Mouse (Mus musculus): ENCODE measurements around the gene Il17ra. TPM values are rescaled to one million over a fixed set of nuclear protein-coding genes. Genes with fewer than 3 reads are reported as not detected.
A peak's percentile ranks its signal among the peaks of the same experiment; 100 is the strongest.

The Il17ra gene
- polyA plus RNA-seq, 1 experiment: 36.1 TPM

- 79% methylated on average over 5 of the region's 5 CpGs for WGBS
- H3K4me1 ChIP-seq (ENCODE audit: control insufficient read depth, insufficient read depth, low read length): peaks cover 11% of the 10 kb centered on the region; the same call in 1 of the 2 replicates
- no peak for TF ChIP-seq CTCF (conservative IDR thresholded peaks at IDR 0.05; ENCODE audit: insufficient read depth, insufficient read length, low read depth, low read length)
- no peak for TF ChIP-seq POLR2A (IDR thresholded peaks at IDR 0.05; ENCODE audit: low read depth, low read length)
- H3K4me3 ChIP-seq (ENCODE audit: insufficient read depth, low read depth, low read length): no peak overlapping the region
- no peak for DNase-seq
- no peaks in the 10 kb centered on the region for H3K36me3 ChIP-seq (ENCODE audit: control insufficient read depth, insufficient read depth, low read length)
- no peaks in the 10 kb centered on the region for H3K27me3 ChIP-seq (replicated peaks; ENCODE audit: control insufficient read depth, insufficient read depth, low read length)
- H3K27ac ChIP-seq (ENCODE audit: insufficient read depth, low read depth, low read length): no peak overlapping the region
These were observed 10.0 kb upstream of the Il17ra start for GRCm38 (mm10) chr6:120453103-120453445.

- no peak for DNase-seq
- Histone ChIP-seq H3K4me1 (ENCODE audit: control insufficient read depth, insufficient read depth, low read length) (peaks cover 11% of the 10 kb centered on the region; the same call in 1 of the 2 replicates), H3K4me3 (ENCODE audit: insufficient read depth, low read depth, low read length) (no peak overlapping the region), H3K36me3 (ENCODE audit: control insufficient read depth, insufficient read depth, low read length) (no peaks in the 10 kb centered on the region), H3K27ac (ENCODE audit: insufficient read depth, low read depth, low read length) (no peak overlapping the region), H3K27me3 (replicated peaks; ENCODE audit: control insufficient read depth, insufficient read depth, low read length) (no peaks in the 10 kb centered on the region)
- no peak for TF ChIP-seq CTCF (conservative IDR thresholded peaks at IDR 0.05; ENCODE audit: insufficient read depth, insufficient read length, low read depth, low read length)
- no peak for TF ChIP-seq POLR2A (IDR thresholded peaks at IDR 0.05; ENCODE audit: low read depth, low read length)
- 93% methylated on average over 3 of the region's 3 CpGs for WGBS
These were observed 9.5 kb upstream of the Il17ra start for GRCm38 (mm10) chr6:120453556-120453955.

- Histone ChIP-seq H3K4me3 (ENCODE audit: insufficient read depth, low read depth, low read length) (no peak overlapping the region), H3K36me3 (ENCODE audit: control insufficient read depth, insufficient read depth, low read length) (no peaks in the 10 kb centered on the region), H3K27me3 (replicated peaks; ENCODE audit: control insufficient read depth, insufficient read depth, low read length) (no peaks in the 10 kb centered on the region), H3K4me1 (ENCODE audit: control insufficient read depth, insufficient read depth, low read length) (peaks cover 11% of the 10 kb centered on the region; the same call in 1 of the 2 replicates), H3K27ac (ENCODE audit: insufficient read depth, low read depth, low read length) (peak overlapping the region; percentile 89)
- 39% methylated on average over 11 of the region's 11 CpGs for WGBS
- TF ChIP-seq CTCF (conservative IDR thresholded peaks at IDR 0.05; ENCODE audit: insufficient read depth, insufficient read length, low read depth, low read length): no peak
- DNase-seq: peak; percentile 89
These were observed 8.4 kb upstream of the Il17ra start for GRCm38 (mm10) chr6:120454627-120455077.

DNA sequence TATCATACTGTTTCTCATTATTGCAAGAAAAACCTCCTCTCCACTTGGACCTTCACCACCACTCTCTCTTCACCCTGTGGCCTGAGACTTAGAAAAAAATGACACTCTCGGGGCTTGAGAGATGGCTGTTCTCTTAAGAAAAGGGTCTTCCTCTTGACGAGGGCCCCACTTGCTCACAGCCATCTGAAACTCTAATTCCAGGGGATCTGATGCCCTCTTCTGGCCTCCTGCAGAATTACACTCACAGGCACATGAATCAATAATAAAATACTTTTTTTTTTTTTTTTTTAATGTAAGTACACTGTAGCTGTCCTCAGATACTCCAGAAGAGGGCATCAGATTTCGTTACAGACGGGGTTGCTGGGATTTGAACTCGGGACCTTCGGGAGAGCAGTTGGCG lies 6.0 kb upstream of the Il17ra start:
- Histone ChIP-seq H3K4me1 (ENCODE audit: control insufficient read depth, insufficient read depth, low read length) (peaks cover 11% of the 10 kb centered on the region; the same call in 1 of the 2 replicates), H3K27me3 (replicated peaks; ENCODE audit: control insufficient read depth, insufficient read depth, low read length) (no peaks in the 10 kb centered on the region), H3K27ac (ENCODE audit: insufficient read depth, low read depth, low read length) (no peak overlapping the region), H3K36me3 (ENCODE audit: control insufficient read depth, insufficient read depth, low read length) (no peaks in the 10 kb centered on the region), H3K4me3 (ENCODE audit: insufficient read depth, low read depth, low read length) (no peak overlapping the region)
- peak; percentile 49 for DNase-seq
- TF ChIP-seq CTCF (conservative IDR thresholded peaks at IDR 0.05; ENCODE audit: insufficient read depth, insufficient read length, low read depth, low read length) (peak; percentile 45), POLR2A (IDR thresholded peaks at IDR 0.05; ENCODE audit: low read depth, low read length) (no peak)
- 57% methylated on average over 7 of the region's 7 CpGs for WGBS

- WGBS: 89% methylated on average over 5 of the region's 5 CpGs
- no peak for DNase-seq
- Histone ChIP-seq H3K36me3 (ENCODE audit: control insufficient read depth, insufficient read depth, low read length) (no peaks in the 10 kb centered on the region), H3K27ac (ENCODE audit: insufficient read depth, low read depth, low read length) (no peak overlapping the region), H3K4me1 (ENCODE audit: control insufficient read depth, insufficient read depth, low read length) (peaks cover 11% of the 10 kb centered on the region; the same call in 1 of the 2 replicates), H3K4me3 (ENCODE audit: insufficient read depth, low read depth, low read length) (no peak overlapping the region), H3K27me3 (replicated peaks; ENCODE audit: control insufficient read depth, insufficient read depth, low read length) (no peaks in the 10 kb centered on the region)
- TF ChIP-seq CTCF (conservative IDR thresholded peaks at IDR 0.05; ENCODE audit: insufficient read depth, insufficient read length, low read depth, low read length) (no peak), POLR2A (IDR thresholded peaks at IDR 0.05; ENCODE audit: low read depth, low read length) (no peak)
These were observed 5.3 kb upstream of the Il17ra start for GRCm38 (mm10) chr6:120457751-120458150.

DNA sequence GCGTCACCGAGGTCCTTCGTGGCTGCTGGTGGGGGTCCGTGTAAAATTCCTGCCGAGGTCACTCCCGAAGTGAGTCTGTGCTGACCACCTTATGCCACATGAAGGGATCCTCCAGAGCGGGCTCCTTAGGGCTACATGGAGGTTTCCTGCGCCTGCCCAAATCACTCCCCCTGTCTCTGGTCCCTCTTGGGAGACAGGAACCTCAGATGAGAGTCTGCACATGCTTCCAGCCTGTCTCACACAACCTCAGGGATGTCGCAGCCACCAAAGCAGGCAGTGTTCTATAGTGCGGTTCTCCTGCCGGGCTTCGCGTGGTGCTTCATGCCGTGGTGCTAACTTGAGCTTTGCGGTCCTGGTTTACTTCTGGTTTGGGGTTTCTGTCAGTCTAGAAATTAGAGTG lies 1.8 kb upstream of the Il17ra start:
- H3K27ac ChIP-seq (ENCODE audit: insufficient read depth, low read depth, low read length): no peak overlapping the region
- TF ChIP-seq CTCF (conservative IDR thresholded peaks at IDR 0.05; ENCODE audit: insufficient read depth, insufficient read length, low read depth, low read length) (no peak), POLR2A (IDR thresholded peaks at IDR 0.05; ENCODE audit: low read depth, low read length) (no peak)
- no peaks in the 10 kb centered on the region for H3K27me3 ChIP-seq (replicated peaks; ENCODE audit: control insufficient read depth, insufficient read depth, low read length)
- WGBS: 73% methylated on average over 15 of the region's 15 CpGs
- no peak for DNase-seq
- peaks cover 7% of the 10 kb centered on the region; the same call in 1 of the 2 replicates for H3K4me1 ChIP-seq (ENCODE audit: control insufficient read depth, insufficient read depth, low read length)
- no peak overlapping the region for H3K4me3 ChIP-seq (ENCODE audit: insufficient read depth, low read depth, low read length)
- no peaks in the 10 kb centered on the region for H3K36me3 ChIP-seq (ENCODE audit: control insufficient read depth, insufficient read depth, low read length)

DNA sequence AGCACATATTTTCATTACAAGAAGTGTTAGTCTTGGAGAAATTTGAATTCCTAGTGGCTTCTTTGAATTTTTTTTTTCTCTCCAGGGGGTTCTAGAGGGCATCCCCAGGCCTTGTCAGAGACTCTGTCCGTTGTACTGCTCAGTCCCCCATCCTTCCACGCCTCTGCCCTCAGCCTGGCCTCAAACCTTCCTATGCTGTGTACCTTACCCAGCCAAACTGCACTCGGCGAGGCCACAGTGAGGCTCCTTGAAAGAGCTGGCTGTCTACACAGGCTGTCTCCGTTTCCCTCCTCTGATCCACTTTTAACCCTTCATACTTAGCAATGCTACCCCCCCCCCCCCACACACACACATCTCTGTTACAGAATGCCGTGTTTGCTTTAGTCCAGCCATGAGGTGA lies 796 bp upstream of the Il17ra start:
- 62% methylated on average over 6 of the region's 6 CpGs for WGBS
- no peak for TF ChIP-seq POLR2A (IDR thresholded peaks at IDR 0.05; ENCODE audit: low read depth, low read length)
- no peak for TF ChIP-seq CTCF (conservative IDR thresholded peaks at IDR 0.05; ENCODE audit: insufficient read depth, insufficient read length, low read depth, low read length)
- DNase-seq: no peak
- H3K27me3 ChIP-seq (replicated peaks; ENCODE audit: control insufficient read depth, insufficient read depth, low read length): no peaks in the 10 kb centered on the region
- no peak overlapping the region for H3K27ac ChIP-seq (ENCODE audit: insufficient read depth, low read depth, low read length)
- no peaks in the 10 kb centered on the region for H3K36me3 ChIP-seq (ENCODE audit: control insufficient read depth, insufficient read depth, low read length)
- no peak overlapping the region for H3K4me3 ChIP-seq (ENCODE audit: insufficient read depth, low read depth, low read length)
- peaks cover 16% of the 10 kb centered on the region for H3K4me1 ChIP-seq (ENCODE audit: control insufficient read depth, insufficient read depth, low read length)
